Mouse (Mus musculus) lung, postnatal 0 days (tissue): ENCODE measurements at regions not wholly inside any gene's neighbourhood (a gene's known extent, or its start where the extent isn't known, plus 50 kb on each side); places are given as distances from the start of the nearest gene placed in this dataset.

ENCODE experiments used
- CTCF ChIP-seq: IDR thresholded peaks from 2 replicates; pipeline ENCODE4 v1.5.1; 2016; ENCODE audit warnings: antibody characterized with exemption, mild to moderate bottlenecking
- EP300 ChIP-seq: IDR thresholded peaks from 2 replicates; pipeline ENCODE4 v1.6.1; 2016; ENCODE audit warnings: antibody characterized with exemption, mild to moderate bottlenecking, control low read depth

DNA sequence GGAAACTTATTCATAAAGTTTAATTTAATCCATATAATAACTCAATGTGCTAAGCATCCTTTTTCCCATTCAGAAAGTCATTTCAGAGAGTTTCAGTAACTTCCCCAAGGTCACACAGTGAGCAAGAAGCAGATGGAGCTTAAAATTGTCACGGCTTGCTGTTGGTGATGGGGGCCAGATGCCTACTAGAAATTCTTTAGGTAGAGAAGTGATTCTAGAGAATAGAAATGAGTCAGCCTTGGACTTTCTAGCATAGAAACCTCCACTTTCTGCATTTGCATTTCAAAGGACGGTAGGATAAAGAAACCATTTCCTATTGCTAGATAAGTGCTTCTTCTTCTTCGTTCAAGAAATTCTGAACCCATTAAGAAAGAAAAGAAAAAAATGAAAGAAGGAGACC, 514.1 kb downstream of the 1190002N15Rik start:
- TF ChIP-seq EP300 (no peak), CTCF (no peak)
